Mouse (Mus musculus) frontal cortex, postnatal 25 days (tissue): ENCODE measurements around the gene Cox4i2.

Experiments
- DNase-seq, 2 experiments: peaks; one replicate each; pipeline ENCODE4 v3.0.0; 2022; ENCODE audit warnings: low spot score in 2 of 2

The Cox4i2 gene

DNA sequence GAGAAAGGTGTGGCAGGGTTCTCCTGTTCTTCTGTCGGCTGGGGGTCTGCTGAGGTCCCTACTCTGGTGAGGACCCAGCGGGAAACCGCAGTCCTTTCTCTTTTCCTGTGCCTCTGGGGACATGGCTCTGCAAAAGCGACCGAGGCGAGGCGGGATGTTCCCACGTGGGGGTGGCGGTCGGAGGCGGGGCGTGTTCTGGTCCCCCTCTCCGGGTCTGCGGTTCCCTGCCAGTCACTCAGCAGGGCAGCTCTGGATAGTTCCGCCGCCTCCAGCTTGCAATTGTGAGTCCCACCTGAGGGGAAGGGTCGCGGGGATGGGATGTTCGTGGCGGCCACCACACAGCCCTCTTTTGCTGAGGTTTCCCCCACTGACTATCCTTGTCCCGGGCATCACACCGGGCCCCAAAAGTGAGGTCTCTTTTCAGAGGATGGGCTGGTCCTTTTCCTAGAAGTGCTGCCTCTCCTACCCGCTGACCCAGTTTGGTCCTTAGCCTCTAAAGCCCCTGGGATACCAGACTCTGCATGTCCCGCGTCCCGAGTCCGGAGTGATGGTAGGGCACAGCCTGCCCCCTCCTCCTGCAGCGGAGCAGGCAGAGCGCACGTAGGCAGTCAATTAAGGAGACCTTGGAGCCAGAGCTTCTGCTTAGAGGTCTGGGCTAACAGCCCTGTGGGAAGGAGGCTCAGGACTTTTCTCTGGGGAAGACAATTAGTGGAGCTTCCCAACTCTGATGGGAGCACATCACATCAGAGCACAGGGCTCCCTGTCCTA is at the start of gene Cox4i2:
Gene Cox4i2, plus strand, starts transcription at position 230 of the 768 bp plus-strand sequence.
- DNase-seq = no peak

DNA sequence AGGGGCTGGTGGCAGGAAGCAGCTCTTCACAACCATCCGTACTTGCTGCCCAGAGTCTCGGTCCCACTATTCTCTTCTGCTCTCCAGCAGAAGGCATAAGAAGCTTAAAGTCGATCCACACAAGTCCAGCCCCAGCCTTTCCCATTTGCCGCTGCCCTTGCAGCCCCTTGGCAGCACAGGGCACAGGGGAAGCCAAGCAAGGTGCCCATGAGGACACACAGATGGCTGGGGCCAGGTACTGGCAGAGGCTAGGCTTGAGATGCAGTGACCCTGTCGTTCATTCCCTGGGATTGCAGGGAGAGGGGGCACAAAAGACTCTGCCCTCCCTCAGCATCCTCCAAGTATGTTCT is 49.7 kb upstream of the Cox4i2 start:
- no peak for DNase-seq

DNA sequence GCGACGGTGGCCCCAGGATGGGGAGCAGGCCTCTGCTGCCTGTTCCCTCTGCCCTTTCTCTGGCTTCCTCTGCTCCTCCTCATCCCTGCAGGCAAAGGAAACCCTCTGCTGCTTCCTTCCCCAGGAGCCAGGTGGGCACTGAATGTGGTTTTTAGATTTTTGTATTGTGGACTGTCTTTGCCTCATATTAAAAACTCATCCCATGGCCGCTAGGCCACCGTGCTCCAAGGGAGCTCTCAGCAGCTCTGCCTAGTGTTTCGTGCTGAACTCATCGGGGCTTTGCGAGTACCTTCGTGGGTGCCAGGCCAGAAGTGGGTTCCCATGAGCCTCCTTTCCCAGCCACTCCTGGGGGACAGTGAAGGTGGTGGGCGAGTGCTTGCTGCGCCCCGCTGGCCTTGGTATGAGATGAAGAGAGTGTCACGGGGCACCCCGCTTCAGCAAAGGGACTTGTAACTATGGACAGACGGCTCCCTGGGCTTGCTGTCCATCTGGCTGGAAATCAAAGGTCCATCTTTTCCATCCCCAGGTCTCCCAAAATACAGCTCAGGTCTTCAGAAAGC is 49.1 kb upstream of the Cox4i2 start:
- DNase-seq = no peak

DNA sequence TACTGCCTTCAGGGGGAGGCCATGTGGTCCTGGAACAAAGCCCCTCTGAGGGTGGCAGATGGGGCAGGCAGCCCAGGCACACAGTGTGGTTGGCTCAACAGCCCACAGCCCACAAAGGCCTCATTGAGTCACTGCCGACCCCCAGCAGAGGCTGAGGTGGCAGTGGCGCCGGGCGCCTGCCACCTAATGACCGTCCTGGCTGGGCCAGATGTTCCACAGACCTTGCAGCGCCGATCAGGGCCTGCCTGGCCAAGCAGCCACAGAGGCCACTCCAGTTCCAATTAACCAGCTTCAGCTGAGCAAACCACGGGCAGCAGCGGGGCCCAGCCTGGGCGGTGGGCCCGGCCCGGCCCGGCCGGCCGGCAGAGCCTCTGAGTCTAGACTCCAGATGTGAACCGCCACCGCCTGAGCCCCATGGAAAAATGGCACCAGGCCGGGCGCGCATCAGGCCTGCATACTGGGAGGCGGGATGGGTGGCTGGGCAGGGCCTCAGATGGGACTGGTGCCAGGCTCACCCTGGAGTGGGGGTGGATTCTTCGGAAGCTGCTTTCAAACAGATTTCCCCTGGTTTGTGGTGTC is 47.9 kb upstream of the Cox4i2 start:
- DNase-seq = peak in 1 of 2 experiments; percentile 29

DNA sequence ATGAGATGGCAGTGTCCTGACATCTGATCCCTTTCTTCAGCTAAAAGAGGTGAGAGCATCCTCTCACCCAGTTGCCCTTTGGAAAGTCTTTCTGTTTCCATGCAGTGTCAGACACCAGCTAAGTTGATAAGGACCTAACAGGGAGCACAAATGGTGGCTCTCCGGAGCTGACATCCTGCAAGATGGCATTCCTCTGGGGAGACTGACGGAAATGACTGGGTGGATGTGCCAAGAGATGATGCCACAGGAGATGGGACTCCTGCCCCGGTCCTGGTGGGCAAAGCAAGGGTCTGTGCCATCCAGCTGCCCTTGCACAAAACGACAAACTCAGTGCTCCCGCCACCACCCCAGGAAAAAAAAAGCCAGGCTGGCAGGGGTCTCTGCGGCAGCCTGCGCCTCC is 46.8 kb upstream of the Cox4i2 start:
- DNase-seq = no peak

DNA sequence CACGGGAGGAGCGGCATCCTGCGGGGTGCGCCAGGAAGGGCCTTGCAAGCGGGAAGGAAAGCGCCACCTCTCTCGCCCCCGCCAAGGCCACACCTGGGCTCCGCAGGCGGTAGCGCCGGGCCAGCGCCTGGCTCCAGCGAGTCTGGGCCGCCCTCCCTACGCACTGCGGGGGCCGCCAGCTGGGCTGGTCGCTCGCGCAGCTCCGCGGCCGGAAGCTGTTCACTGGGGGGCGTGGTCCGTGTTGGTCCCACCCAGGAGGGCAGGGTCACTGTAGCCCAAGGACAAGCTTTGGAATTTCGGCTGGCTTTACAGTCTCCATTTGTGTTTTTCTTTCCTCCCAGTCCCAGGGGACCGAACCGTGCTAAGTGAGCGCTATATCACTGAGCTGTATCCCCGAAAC is 46.3 kb upstream of the Cox4i2 start:
- peak; percentile 47 to 69 for DNase-seq

DNA sequence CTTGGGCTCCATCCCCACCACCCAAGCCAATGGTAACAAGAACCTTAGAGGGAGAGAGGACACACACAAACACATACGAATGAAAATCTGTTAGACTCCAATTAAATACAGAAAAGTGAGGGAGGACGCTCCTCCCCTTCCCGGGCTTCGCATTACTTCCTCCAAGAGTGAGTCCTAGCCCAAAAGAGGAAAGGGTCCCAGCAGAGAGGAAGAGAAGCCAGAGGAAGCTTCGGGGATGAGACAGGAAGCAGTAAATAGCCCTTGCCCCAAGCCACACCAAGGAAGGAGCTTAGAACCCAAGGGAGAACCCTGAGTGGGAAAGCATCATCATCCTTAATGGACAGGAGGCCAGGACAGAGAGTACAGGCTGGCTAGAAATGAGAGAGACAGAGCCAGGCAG is 44.9 kb upstream of the Cox4i2 start:
- no peak for DNase-seq

DNA sequence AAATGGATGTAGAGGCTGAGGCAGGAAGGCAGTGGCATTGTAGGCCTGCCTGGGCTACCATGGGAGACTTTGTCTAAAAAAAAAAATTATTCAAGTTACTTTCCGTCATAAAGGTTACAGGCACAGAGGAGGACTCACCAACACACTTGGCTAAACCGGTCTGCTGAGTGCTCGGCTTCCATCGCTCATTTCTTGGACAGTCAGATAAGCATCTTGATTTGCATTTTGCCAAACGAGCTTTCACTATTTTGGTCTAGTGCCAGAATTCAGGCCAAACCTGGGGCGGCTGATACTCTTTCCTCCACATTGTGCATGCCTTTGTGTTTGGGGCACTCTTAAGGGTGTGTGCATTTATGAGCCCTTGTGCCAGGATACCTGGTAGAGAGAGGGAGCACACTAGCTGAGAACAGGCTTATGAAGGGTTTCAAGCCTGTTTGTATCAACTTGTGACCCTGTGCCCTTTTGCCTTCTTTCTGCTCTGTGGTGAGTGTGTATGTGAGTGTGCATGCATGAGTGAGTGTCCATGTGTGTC is 37.7 kb upstream of the Cox4i2 start:
- DNase-seq = no peak

DNA sequence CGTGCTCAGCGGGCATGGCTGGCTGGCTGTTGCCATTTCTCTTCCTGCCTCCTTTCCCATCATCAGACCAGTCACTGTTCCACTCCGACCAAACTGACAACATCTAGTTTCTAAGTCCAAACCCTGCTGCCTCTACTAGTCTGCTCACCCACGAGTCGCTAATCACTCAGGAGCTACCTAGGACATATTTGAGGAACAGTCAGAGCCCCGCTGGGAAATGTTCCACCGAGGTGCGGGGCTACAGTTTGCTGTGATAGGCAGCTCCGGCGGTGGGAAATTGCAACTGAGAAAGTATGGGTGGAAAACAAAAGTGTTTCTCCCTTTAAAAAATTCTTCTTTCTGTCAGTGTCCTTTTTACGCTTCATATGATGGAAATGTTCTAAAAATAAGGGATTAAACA is 36.3 kb upstream of the Cox4i2 start:
- no peak for DNase-seq

DNA sequence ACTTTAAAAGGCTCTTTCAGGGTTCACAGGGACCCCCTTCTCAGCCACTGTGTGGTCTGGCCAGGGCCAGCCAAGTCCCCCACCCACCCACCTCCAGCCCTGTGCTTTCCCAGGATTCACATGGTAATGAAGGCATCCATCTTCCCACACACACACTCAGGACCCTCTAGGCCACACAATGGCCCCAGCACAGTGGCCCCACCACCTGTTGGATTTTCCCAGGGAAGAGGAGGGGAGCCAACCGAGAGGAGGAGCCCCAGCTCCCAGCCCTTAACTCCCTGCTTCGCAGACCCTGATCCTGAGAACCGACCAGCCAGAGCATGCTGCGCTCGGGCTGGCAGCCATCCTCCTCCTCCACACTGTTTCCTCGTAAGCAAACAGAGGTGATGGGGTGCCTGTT is 35.9 kb upstream of the Cox4i2 start:
- DNase-seq = no peak

DNA sequence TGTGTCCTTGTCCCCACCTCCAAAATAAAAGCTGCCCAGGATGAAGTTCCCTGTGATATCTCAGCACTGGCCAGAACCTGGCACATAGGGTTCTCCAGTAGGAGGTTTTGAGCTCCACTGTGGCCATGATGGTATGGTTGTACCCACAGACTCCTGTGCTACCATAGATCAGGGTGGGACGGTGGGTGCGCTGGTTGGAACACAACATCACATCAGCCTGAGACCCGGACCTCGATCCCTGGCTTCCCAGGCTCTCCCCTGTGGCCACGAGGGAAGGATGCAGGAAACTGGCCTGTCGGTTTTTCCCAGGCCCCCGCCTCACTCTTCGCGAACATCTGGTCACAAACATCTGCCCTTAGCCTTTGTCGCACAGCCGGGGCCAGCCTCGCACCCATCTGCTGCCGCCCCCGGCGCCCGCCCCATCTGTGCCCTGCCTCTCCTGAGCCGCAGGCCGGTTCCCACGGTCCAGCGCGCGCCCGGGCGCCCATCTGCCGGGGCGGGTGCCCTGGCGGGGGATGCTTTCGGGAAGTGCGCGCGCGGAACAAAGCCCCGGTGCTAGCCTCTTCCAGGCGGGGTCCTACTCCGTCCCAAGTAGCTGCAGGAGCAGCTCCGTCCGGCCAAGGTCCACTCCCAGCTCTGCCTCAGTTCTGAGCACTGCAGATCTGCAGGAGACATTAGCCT is 30.2 kb upstream of the Cox4i2 start:
- no peak for DNase-seq

DNA sequence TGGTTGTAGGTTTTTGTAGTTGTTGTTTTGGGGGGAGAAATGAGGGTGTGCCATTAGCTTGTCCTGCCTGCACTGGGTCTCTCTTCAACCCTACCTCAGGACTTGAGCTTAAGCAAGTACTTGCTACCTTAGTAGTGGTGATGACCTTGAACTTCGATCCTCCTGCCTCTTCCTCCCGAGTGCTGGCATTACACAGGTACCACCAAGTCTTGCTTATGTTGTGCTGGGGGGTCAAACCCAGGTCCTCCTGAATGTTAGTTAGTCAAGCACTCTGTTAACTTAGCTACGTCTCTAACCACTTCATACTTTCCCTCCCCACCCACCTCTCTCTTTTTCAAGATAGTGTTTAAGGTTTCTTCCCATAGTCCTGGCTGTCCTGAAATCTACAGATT is 29.6 kb upstream of the Cox4i2 start:
- no peak for DNase-seq

DNA sequence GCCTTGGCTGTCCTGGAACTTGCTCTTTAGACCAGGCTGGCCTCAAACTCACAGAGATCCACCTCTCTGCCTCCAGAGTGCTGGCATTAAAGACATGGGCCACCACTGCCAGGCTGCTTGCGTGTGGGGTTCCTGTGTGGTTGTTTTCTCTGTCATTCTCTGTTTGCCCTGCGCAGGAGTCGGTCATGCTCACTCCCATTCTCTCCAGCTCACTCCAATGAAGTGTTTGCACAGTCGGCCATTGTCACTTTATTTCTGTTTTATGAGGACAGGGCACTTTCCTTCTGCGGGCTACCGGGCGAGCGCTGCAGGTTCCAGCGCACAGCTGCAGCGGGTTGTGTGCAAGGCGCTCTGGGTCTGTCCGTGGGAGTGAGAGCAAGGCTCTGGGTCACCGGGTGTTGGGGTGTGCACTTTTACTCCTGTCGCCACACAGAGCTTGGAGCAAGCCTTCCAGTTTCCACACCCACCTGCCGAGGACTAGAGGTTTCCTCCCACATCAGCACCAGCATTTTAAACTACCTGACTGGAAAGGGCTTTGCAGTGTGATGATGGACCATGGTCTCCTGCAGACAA is 28.7 kb upstream of the Cox4i2 start:
- no peak for DNase-seq

DNA sequence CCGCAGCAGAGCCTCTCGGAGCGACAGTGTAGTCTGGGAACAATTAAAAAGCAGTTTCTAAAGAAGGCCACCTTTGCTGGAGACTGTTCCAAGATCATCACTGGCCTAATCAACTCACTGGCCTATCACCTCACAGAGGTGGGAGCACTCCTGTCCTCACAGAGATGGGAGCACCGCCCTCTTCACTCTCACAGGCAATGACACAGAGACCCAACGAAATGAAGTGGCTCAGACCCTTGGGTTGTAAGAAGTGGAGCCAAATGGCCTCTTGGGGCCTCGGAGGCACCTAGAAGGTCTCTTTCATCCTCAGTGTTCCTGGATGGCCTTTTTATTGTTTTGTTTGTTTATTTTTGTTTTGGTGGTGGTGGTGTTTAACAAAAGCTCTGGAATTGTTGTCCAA is 27.8 kb upstream of the Cox4i2 start:
- DNase-seq = no peak

DNA sequence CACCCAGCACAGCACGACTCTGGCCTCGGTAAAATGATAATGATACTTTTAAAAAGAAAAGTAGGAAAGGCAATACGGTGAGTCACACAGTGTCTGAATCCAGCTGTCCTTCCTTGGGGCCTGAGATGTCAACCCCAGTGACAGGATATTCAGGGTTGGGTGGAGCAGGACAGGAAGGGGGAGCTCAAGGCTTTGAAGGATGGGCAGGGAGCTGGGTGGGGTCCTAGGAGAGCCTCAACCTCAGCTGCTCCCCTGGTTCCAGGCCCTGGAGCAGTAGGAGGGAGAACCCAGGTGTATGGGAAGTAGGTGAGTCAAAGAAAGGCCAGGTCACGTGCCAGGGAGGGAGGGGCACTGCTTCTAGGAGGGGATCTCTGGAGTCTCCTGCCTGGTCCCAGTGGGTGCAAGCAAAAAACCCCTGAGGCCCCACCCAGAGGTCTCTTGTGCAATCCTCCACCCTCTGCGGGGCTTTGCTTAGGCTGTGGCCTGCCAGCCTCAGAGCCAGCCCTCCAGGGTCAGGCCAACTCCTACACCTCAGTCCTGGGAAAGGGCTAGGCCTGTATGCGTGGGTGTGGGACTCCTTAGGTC is 27.1 kb upstream of the Cox4i2 start:
- no peak for DNase-seq

DNA sequence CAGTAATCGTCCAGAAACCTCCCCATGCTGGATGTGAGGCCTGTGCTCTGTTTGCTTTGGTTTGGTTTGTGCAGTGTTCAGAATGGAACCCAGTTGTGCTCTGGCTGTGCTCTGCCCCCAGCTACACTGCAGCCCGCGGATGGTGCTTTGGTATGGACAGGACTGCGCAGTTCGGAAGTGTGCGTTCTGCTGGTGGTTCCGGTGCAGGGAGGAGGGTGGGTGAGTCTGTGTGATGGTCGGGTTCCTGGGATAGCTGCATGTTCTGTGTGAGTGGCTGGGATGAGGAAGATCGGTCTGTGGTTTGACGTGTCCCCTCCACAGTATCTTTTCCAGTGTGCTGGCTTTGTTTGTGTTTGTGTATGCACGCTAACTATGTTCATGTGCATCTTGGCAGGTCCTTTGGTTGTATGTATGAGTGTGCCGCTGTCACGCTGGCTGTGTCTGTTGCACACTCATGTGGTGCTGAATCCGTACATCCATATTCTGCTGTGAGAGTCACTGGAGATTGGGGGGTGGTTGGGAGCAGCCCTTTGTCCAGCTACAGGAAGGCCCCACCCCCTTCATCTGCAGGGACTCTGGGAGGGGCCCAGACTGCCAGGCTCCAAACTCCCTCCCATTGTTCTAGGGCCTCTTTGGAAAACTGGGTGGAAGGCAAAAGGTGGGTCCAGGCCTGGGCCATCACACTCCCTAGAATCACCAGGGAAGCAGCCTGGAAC is 26.0 kb upstream of the Cox4i2 start:
- no peak for DNase-seq

DNA sequence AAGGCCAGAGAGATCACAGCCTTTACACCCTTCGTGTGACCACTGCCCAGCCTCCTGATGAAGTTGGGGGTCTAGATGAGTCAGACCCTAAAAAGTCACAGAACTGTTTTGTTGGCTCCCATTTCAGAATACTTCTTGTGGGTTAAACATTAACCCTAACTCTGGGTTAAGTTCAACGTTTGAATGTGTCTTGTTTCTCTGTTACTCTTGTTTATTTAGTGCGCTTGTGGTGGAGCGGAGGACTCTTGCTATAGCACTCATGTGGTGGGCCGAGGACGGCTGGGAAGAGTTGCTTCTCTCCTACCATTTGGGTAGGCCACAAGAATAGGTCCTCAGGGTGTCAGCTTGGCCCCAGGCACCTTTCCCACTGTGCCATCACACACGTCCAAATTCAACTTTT is 25.4 kb upstream of the Cox4i2 start:
- no peak for DNase-seq

DNA sequence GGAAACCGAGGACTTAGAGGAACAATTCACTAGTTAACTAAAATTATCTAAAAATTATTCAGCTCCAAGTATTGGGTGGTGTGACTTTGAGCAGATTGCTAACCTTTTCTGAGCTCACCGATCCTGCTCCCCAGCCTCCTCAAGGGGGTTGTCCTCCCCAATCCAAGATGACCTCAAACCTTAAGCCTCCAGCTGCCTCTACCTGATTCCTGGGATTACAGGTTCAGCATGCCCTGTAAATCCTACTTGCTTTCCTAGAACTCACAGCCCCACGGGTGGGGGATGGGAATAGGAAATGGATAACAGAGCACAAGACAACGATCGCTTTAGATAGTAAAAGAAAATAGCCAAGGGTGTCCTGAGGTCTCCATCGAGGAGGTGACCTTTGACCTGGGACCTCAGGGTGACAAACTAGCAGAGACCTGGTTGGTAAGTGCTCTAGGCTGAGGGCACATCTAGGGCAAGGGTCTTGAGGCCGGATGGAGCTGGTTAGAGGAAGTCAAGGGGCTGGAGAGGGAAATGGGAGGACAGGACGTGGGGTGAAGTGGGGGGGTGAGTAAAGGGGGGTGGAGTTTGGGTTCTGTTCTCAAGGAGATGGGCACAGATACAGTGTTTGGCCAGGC is 24.8 kb upstream of the Cox4i2 start:
- no peak for DNase-seq

DNA sequence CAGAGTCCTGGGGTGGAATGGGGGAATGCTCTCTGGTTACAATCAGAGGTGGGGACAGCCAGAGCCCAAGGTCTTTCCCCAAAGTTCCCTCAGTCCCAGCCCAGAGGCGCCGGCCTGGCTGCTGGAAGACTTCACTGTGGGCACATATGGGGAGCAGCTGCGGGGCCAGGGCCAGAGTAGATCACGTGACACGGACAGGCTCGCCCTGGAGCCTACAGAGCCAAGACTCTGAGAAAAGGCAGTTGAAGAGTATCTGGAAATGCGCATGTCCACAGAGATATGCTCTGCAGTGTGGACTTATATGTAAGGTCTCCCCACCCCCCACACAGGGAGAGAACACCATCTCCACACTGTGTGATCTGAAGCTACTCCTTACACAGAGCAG is 24.3 kb upstream of the Cox4i2 start:
- no peak for DNase-seq

DNA sequence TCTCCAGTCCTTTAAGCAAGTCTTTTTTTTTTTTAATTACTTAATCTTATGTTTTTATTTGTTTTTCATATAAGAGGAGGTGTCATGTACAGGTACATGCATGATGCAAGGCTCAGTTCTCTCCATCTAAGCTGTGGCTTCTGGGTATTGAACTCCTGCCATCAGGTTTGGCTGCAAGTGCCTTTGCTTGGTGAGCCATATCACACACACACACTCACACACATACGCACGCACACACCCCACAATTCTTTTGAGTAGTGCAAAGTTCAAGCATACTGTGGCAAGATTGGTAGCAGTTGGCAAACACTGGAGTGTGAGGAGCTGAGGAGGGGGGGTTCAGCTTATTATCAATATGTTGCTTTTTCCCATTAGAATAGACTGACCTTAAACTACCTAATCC is 20.8 kb upstream of the Cox4i2 start:
- no peak for DNase-seq

DNA sequence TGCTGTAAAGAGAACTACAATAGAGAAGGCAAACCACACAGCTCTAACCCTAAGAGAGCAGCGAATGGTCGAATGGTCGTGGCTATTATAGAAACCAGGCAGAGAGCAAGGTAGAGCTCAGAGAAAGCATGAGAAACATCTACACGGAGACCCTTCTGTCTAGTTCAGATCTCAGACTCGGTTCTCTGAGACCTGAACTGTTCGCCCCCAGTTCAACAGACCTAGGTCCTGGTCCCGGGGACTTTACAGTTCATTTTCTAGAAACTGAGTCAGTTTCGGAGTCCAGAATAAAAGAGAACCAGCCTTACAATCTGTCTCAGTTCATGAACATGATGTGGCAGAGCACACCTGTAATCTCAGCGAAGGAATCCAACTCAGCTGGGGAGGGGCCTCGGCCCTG is 19.5 kb upstream of the Cox4i2 start:
- DNase-seq = no peak
